Mouse (Mus musculus): ENCODE data around the gene Map6.

- peak; percentile 74 for TF ChIP-seq CTCF (IDR thresholded peaks at IDR 0.05; ENCODE audit: low read depth)
- TF ChIP-seq EP300 (IDR thresholded peaks at IDR 0.05; ENCODE audit: low read depth) = no peak
These were observed 37.8 kb upstream of the Map6 start for GRCm38 (mm10) chr7:99229411-99229810.

Data from liver, embryonic 14.5 days (tissue).